Mouse (Mus musculus): ENCODE measurements at regions not wholly inside any gene's neighbourhood (a gene's known extent, or its start where the extent isn't known, plus 50 kb on each side); places are given as distances from the start of the nearest gene placed in this dataset.

- no peaks in the 10 kb centered on the region for H3K4me1 ChIP-seq (ENCODE audit: insufficient read depth, low read depth, low read length)
- peak; percentile 86 for ATAC-seq
- H3K4me2 ChIP-seq (replicated peaks; ENCODE audit: low read depth, low read length) = no peak overlapping the region
These were observed 3233.4 kb upstream of the Gm6569 start for GRCm38 (mm10) chr15:70600762-70601489.

GRCm38 (mm10) chr15:70605251-70605650 lies 3229.1 kb upstream of the Gm6569 start:
- no peaks in the 10 kb centered on the region for H3K4me1 ChIP-seq (ENCODE audit: insufficient read depth, low read depth, low read length)
- no peaks in the 10 kb centered on the region for H3K9me3 ChIP-seq (ENCODE audit: low read length)
- H3K4me3 ChIP-seq (ENCODE audit: low read depth, low read length) = no peak overlapping the region
- H3K9ac ChIP-seq (replicated peaks; ENCODE audit: low read depth) = no peak overlapping the region
- no peaks in the 10 kb centered on the region for H3K27me3 ChIP-seq (replicated peaks; ENCODE audit: insufficient read depth, low read length)
- no peak overlapping the region for H3K27ac ChIP-seq (ENCODE audit: low read length)
- ATAC-seq = no peak
- no peak for DNase-seq (ENCODE audit: low spot score)
- 69% methylated on average over 4 of the region's 4 CpGs for WGBS
- H3K4me2 ChIP-seq (replicated peaks; ENCODE audit: low read depth, low read length) = no peak overlapping the region
- TF ChIP-seq EP300 (IDR thresholded peaks at IDR 0.05) (no peak), CTCF (IDR thresholded peaks at IDR 0.05) (no peak)
- no peaks in the 10 kb centered on the region for H3K36me3 ChIP-seq (ENCODE audit: insufficient read depth, low read length)

More at GRCm38 (mm10) chr15:70600762-70601489, 3233.4 kb upstream of the Gm6569 start:
- Histone ChIP-seq H3K36me3 (ENCODE audit: insufficient read depth, low read length) (no peaks in the 10 kb centered on the region), H3K4me3 (ENCODE audit: low read depth, low read length) (no peak overlapping the region), H3K27me3 (replicated peaks; ENCODE audit: insufficient read depth, low read length) (no peaks in the 10 kb centered on the region), H3K9ac (replicated peaks; ENCODE audit: low read depth) (no peak overlapping the region), H3K27ac (ENCODE audit: low read length) (no peak overlapping the region), H3K9me3 (ENCODE audit: low read length) (no peaks in the 10 kb centered on the region)
- no peak for TF ChIP-seq CTCF (IDR thresholded peaks at IDR 0.05)
- peak; percentile 77 for TF ChIP-seq EP300 (IDR thresholded peaks at IDR 0.05)
- 48% methylated on average over 2 of the region's 2 CpGs for WGBS
- DNase-seq (ENCODE audit: low spot score) = peak; percentile 67

GRCm38 (mm10) chr15:70606896-70607295 lies 3227.5 kb upstream of the Gm6569 start:
- Histone ChIP-seq H3K36me3 (ENCODE audit: insufficient read depth, low read length) (no peaks in the 10 kb centered on the region), H3K4me1 (ENCODE audit: insufficient read depth, low read depth, low read length) (no peaks in the 10 kb centered on the region), H3K27me3 (replicated peaks; ENCODE audit: insufficient read depth, low read length) (no peaks in the 10 kb centered on the region), H3K9ac (replicated peaks; ENCODE audit: low read depth) (no peak overlapping the region), H3K4me3 (ENCODE audit: low read depth, low read length) (no peak overlapping the region), H3K4me2 (replicated peaks; ENCODE audit: low read depth, low read length) (no peak overlapping the region), H3K27ac (ENCODE audit: low read length) (no peak overlapping the region), H3K9me3 (ENCODE audit: low read length) (no peaks in the 10 kb centered on the region)
- WGBS = 78% methylated on average over 1 of the region's 1 CpGs
- TF ChIP-seq CTCF (IDR thresholded peaks at IDR 0.05) (no peak), EP300 (IDR thresholded peaks at IDR 0.05) (no peak)
- ATAC-seq (no peak), DNase-seq (ENCODE audit: low spot score) (no peak)

GRCm38 (mm10) chr15:70618131-70618674 lies 3216.2 kb upstream of the Gm6569 start:
- Histone ChIP-seq H3K36me3 (ENCODE audit: insufficient read depth, low read length) (no peaks in the 10 kb centered on the region), H3K9ac (replicated peaks; ENCODE audit: low read depth) (no peak overlapping the region)

GRCm38 (mm10) chr15:70641051-70641552 lies 3193.3 kb upstream of the Gm6569 start:
- 60% methylated on average over 2 of the region's 2 CpGs for WGBS
- Histone ChIP-seq H3K36me3 (ENCODE audit: insufficient read depth, low read length) (no peaks in the 10 kb centered on the region), H3K4me3 (ENCODE audit: low read depth, low read length) (no peak overlapping the region), H3K9ac (replicated peaks; ENCODE audit: low read depth) (no peak overlapping the region), H3K9me3 (ENCODE audit: low read length) (no peaks in the 10 kb centered on the region), H3K4me2 (replicated peaks; ENCODE audit: low read depth, low read length) (no peak overlapping the region), H3K27me3 (replicated peaks; ENCODE audit: insufficient read depth, low read length) (no peaks in the 10 kb centered on the region), H3K27ac (ENCODE audit: low read length) (no peak overlapping the region), H3K4me1 (ENCODE audit: insufficient read depth, low read depth, low read length) (no peaks in the 10 kb centered on the region)
- TF ChIP-seq EP300 (IDR thresholded peaks at IDR 0.05) (no peak), CTCF (IDR thresholded peaks at IDR 0.05) (no peak)
- DNase-seq (ENCODE audit: low spot score) = no peak
- no peak for ATAC-seq

More at GRCm38 (mm10) chr15:70618131-70618674, 3216.2 kb upstream of the Gm6569 start:
- no peak overlapping the region for H3K4me2 ChIP-seq (replicated peaks; ENCODE audit: low read depth, low read length)
- 55% methylated on average over 2 of the region's 2 CpGs for WGBS
- H3K27ac ChIP-seq (ENCODE audit: low read length) = no peak overlapping the region
- no peaks in the 10 kb centered on the region for H3K4me1 ChIP-seq (ENCODE audit: insufficient read depth, low read depth, low read length)
- no peak overlapping the region for H3K4me3 ChIP-seq (ENCODE audit: low read depth, low read length)
- no peak for TF ChIP-seq EP300 (IDR thresholded peaks at IDR 0.05)
- TF ChIP-seq CTCF (IDR thresholded peaks at IDR 0.05) = no peak
- DNase-seq (ENCODE audit: low spot score) (no peak), ATAC-seq (no peak)
- H3K27me3 ChIP-seq (replicated peaks; ENCODE audit: insufficient read depth, low read length) = no peaks in the 10 kb centered on the region
- no peaks in the 10 kb centered on the region for H3K9me3 ChIP-seq (ENCODE audit: low read length)

- Histone ChIP-seq H3K9ac (replicated peaks; ENCODE audit: low read depth) (no peak overlapping the region), H3K4me1 (ENCODE audit: insufficient read depth, low read depth, low read length) (no peaks in the 10 kb centered on the region), H3K27ac (ENCODE audit: low read length) (no peak overlapping the region), H3K4me3 (ENCODE audit: low read depth, low read length) (no peak overlapping the region), H3K9me3 (ENCODE audit: low read length) (no peaks in the 10 kb centered on the region), H3K36me3 (ENCODE audit: insufficient read depth, low read length) (no peaks in the 10 kb centered on the region), H3K4me2 (replicated peaks; ENCODE audit: low read depth, low read length) (no peak overlapping the region), H3K27me3 (replicated peaks; ENCODE audit: insufficient read depth, low read length) (no peaks in the 10 kb centered on the region)
- no peak for TF ChIP-seq EP300 (IDR thresholded peaks at IDR 0.05)
- TF ChIP-seq CTCF (IDR thresholded peaks at IDR 0.05) = no peak
- DNase-seq (ENCODE audit: low spot score) = no peak
- no peak for ATAC-seq
These were observed 3189.7 kb upstream of the Gm6569 start for GRCm38 (mm10) chr15:70644447-70645202.
